Mouse (Mus musculus): ENCODE data around the gene Mab21l3. TPM values are rescaled to one million over a fixed set of nuclear protein-coding genes. Genes with fewer than 3 reads are reported as not detected.

The Mab21l3 gene
- polyA plus RNA-seq, 1 experiment from 2014 or later, result 1.00 TPM

- Histone ChIP-seq H3K27ac (replicated peaks; ENCODE audit: low read depth, low read length) (no peak overlapping the region), H3K27me3 (ENCODE audit: control insufficient read depth, insufficient read depth, low read length) (no peaks in the 10 kb centered on the region), H3K4me2 (ENCODE audit: low read depth, low read length) (peak overlapping the region; percentile 21; the same call in 1 of the 2 replicates), H3K9ac (replicated peaks; ENCODE audit: low read length) (no peak overlapping the region), H3K9me3 (replicated peaks; ENCODE audit: control insufficient read depth, low read length) (no peaks in the 10 kb centered on the region), H3K4me1 (ENCODE audit: control insufficient read depth, insufficient read depth, low read length) (no peaks in the 10 kb centered on the region; the same call in 1 of the 2 replicates), H3K36me3 (replicated peaks; ENCODE audit: control insufficient read depth, insufficient read depth, low read depth, low read length) (no peaks in the 10 kb centered on the region), H3K4me3 (ENCODE audit: low read depth, low read length) (no peak overlapping the region)
- DNase-seq (ENCODE audit: low spot score), result no peak
- no peak for ATAC-seq (replicated peaks; ENCODE audit: insufficient number of reproducible peaks, low FRiP score, low TSS enrichment, low read depth)
- WGBS, result 71% methylated on average over 5 of the region's 5 CpGs
These were observed 12.2 kb downstream of the Mab21l3 start for GRCm38 (mm10) chr3:101836532-101836931.

GRCm38 (mm10) chr3:101836045-101836444 is 12.7 kb downstream of the Mab21l3 start:
- WGBS, result 0% methylated on average over 8 of the region's 8 CpGs
- H3K27ac ChIP-seq (replicated peaks; ENCODE audit: low read depth, low read length), result no peak overlapping the region
- no peaks in the 10 kb centered on the region for H3K27me3 ChIP-seq (ENCODE audit: control insufficient read depth, insufficient read depth, low read length)
- H3K4me1 ChIP-seq (ENCODE audit: control insufficient read depth, insufficient read depth, low read length), result no peaks in the 10 kb centered on the region; the same call in 1 of the 2 replicates
- 0 out of 2 replicates have a peak overlapping the region, but pooled peaks have one; percentile 7 for H3K9ac ChIP-seq (replicated peaks; ENCODE audit: low read length)
- H3K36me3 ChIP-seq (replicated peaks; ENCODE audit: control insufficient read depth, insufficient read depth, low read depth, low read length), result no peaks in the 10 kb centered on the region
- peak overlapping the region; percentile 21 for H3K4me2 ChIP-seq (ENCODE audit: low read depth, low read length)
- no peak overlapping the region for H3K4me3 ChIP-seq (ENCODE audit: low read depth, low read length)
- peak; percentile 91 for ATAC-seq (replicated peaks; ENCODE audit: insufficient number of reproducible peaks, low FRiP score, low TSS enrichment, low read depth)
- peak; percentile 90 for DNase-seq (ENCODE audit: low spot score)
- no peaks in the 10 kb centered on the region for H3K9me3 ChIP-seq (replicated peaks; ENCODE audit: control insufficient read depth, low read length)

GRCm38 (mm10) chr3:101831189-101831858 is 17.4 kb downstream of the Mab21l3 start:
- no peak overlapping the region; the same call in 1 of the 2 replicates for H3K9ac ChIP-seq (replicated peaks; ENCODE audit: low read length)
- H3K4me2 ChIP-seq (ENCODE audit: low read depth, low read length), result no peak overlapping the region
- H3K4me3 ChIP-seq (ENCODE audit: low read depth, low read length), result no peak overlapping the region
- H3K36me3 ChIP-seq (replicated peaks; ENCODE audit: control insufficient read depth, insufficient read depth, low read depth, low read length), result no peaks in the 10 kb centered on the region
- no peaks in the 10 kb centered on the region for H3K27me3 ChIP-seq (ENCODE audit: control insufficient read depth, insufficient read depth, low read length)
- WGBS, result 26% methylated on average over 10 of the region's 10 CpGs
- ATAC-seq (replicated peaks; ENCODE audit: insufficient number of reproducible peaks, low FRiP score, low TSS enrichment, low read depth) (no peak), DNase-seq (ENCODE audit: low spot score) (peak; percentile 52)
- H3K9me3 ChIP-seq (replicated peaks; ENCODE audit: control insufficient read depth, low read length), result no peaks in the 10 kb centered on the region
- no peaks in the 10 kb centered on the region; the same call in 1 of the 2 replicates for H3K4me1 ChIP-seq (ENCODE audit: control insufficient read depth, insufficient read depth, low read length)
- no peak overlapping the region for H3K27ac ChIP-seq (replicated peaks; ENCODE audit: low read depth, low read length)

DNA sequence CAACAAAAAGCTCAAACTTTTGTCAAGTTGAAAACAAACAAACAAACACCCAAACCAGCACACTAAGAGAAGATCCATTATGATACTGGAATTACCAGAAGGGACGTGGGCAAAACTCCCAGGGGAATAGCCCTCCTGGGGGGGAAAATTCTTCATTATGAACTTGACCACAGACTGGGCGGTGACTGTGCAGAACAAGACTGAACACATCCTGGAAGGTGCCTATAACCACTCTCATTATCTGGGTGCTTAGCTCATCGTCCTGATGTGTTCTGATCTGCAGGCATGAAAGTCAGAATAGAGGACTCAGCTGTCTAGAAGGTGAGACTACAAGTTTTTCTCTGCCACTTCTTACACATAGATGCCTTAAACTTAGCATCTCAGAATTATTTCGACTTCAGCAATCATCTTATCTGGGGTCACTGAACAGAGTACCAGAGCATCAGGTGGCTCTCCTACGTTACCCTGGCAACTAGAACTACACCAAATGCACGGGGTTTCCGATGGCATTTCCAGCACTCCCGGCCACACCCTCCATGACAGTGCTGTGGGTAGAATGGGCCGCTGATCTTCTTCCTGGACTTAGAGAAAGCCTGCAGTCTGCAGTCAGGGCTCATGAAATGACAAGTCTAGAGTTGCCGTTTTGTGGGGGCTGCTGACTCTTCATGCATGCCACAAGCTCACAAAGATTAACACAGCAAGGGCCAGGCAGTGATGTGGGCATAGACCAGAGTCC is 18.7 kb downstream of the Mab21l3 start:
- Histone ChIP-seq H3K27ac (replicated peaks; ENCODE audit: low read depth, low read length) (no peak overlapping the region), H3K36me3 (replicated peaks; ENCODE audit: control insufficient read depth, insufficient read depth, low read depth, low read length) (no peaks in the 10 kb centered on the region), H3K9ac (replicated peaks; ENCODE audit: low read length) (no peak overlapping the region), H3K4me3 (ENCODE audit: low read depth, low read length) (no peak overlapping the region), H3K4me1 (ENCODE audit: control insufficient read depth, insufficient read depth, low read length) (no peaks in the 10 kb centered on the region; the same call in 1 of the 2 replicates), H3K9me3 (replicated peaks; ENCODE audit: control insufficient read depth, low read length) (no peaks in the 10 kb centered on the region), H3K4me2 (ENCODE audit: low read depth, low read length) (no peak overlapping the region), H3K27me3 (ENCODE audit: control insufficient read depth, insufficient read depth, low read length) (no peaks in the 10 kb centered on the region)
- ATAC-seq (replicated peaks; ENCODE audit: insufficient number of reproducible peaks, low FRiP score, low TSS enrichment, low read depth) (no peak), DNase-seq (ENCODE audit: low spot score) (no peak)
- WGBS, result 82% methylated on average over 10 of the region's 10 CpGs

- Histone ChIP-seq H3K36me3 (replicated peaks; ENCODE audit: control insufficient read depth, insufficient read depth, low read depth, low read length) (no peaks in the 10 kb centered on the region), H3K9ac (replicated peaks; ENCODE audit: low read length) (no peak overlapping the region), H3K4me2 (ENCODE audit: low read depth, low read length) (no peak overlapping the region), H3K27ac (replicated peaks; ENCODE audit: low read depth, low read length) (no peak overlapping the region), H3K4me3 (ENCODE audit: low read depth, low read length) (no peak overlapping the region), H3K4me1 (ENCODE audit: control insufficient read depth, insufficient read depth, low read length) (no peaks in the 10 kb centered on the region; the same call in 1 of the 2 replicates), H3K27me3 (ENCODE audit: control insufficient read depth, insufficient read depth, low read length) (no peaks in the 10 kb centered on the region), H3K9me3 (replicated peaks; ENCODE audit: control insufficient read depth, low read length) (no peaks in the 10 kb centered on the region)
- DNase-seq (ENCODE audit: low spot score), result no peak
- no peak for ATAC-seq (replicated peaks; ENCODE audit: insufficient number of reproducible peaks, low FRiP score, low TSS enrichment, low read depth)
- 39% methylated on average over 3 of the region's 3 CpGs for WGBS
These were observed 20.2 kb downstream of the Mab21l3 start for GRCm38 (mm10) chr3:101828595-101828994.

DNA sequence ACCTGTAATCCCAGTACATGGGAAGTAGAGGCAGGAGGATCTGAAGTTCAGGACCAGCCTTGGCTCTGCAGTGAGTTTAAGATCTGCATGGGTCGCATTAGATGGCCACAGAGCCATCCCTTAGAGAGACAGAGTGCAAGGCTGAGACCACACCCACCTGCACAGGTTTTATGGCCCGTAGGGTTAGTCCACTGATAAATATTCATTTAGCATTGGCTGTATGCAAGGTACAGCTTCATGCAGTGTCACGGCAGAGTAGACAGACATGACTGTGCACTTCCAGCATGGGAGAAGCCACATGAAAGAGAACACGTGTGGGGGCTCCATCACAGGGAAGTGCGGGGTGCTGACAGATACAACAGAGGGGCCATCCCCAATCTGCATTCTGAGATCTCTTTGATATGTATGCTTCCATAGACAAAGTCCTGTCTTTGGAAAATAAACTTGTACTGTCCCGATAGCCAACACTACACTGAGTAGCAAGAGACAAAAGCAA is 21.5 kb downstream of the Mab21l3 start:
- Histone ChIP-seq H3K4me1 (ENCODE audit: control insufficient read depth, insufficient read depth, low read length) (no peaks in the 10 kb centered on the region; the same call in 1 of the 2 replicates), H3K36me3 (replicated peaks; ENCODE audit: control insufficient read depth, insufficient read depth, low read depth, low read length) (no peaks in the 10 kb centered on the region), H3K9me3 (replicated peaks; ENCODE audit: control insufficient read depth, low read length) (no peaks in the 10 kb centered on the region), H3K9ac (replicated peaks; ENCODE audit: low read length) (no peak overlapping the region), H3K4me3 (ENCODE audit: low read depth, low read length) (no peak overlapping the region), H3K27me3 (ENCODE audit: control insufficient read depth, insufficient read depth, low read length) (no peaks in the 10 kb centered on the region), H3K27ac (replicated peaks; ENCODE audit: low read depth, low read length) (no peak overlapping the region), H3K4me2 (ENCODE audit: low read depth, low read length) (no peak overlapping the region)
- no peak for ATAC-seq (replicated peaks; ENCODE audit: insufficient number of reproducible peaks, low FRiP score, low TSS enrichment, low read depth)
- DNase-seq (ENCODE audit: low spot score), result no peak
- 83% methylated on average over 6 of the region's 6 CpGs for WGBS

DNA sequence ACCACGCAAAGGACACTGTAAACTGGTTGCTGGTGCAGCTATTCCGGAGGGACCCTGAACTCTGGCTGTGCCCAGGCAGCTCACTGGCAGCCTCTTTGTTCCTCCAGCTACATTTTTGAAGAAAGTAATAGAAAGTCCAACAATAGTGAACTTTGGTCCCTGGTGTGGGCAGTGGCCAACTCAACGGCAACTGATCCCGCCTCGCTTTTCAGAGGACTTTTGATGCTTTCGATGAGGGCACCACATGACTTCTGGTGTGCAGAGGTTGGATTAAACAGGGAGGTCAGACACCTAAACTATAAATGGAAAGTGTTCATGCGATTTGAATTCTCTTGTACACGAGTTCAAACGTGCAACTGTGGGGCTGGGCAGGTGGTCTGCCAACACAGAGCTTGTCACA is 24.4 kb downstream of the Mab21l3 start:
- H3K9ac ChIP-seq (replicated peaks; ENCODE audit: low read length), result no peak overlapping the region
- ATAC-seq (replicated peaks; ENCODE audit: insufficient number of reproducible peaks, low FRiP score, low TSS enrichment, low read depth) (no peak), DNase-seq (ENCODE audit: low spot score) (no peak)
- no peak overlapping the region for H3K4me2 ChIP-seq (ENCODE audit: low read depth, low read length)
- no peaks in the 10 kb centered on the region for H3K4me1 ChIP-seq (ENCODE audit: control insufficient read depth, insufficient read depth, low read length)
- 87% methylated on average over 9 of the region's 9 CpGs for WGBS
- H3K27me3 ChIP-seq (ENCODE audit: control insufficient read depth, insufficient read depth, low read length), result no peaks in the 10 kb centered on the region
- no peaks in the 10 kb centered on the region for H3K9me3 ChIP-seq (replicated peaks; ENCODE audit: control insufficient read depth, low read length)
- H3K4me3 ChIP-seq (ENCODE audit: low read depth, low read length), result no peak overlapping the region
- no peaks in the 10 kb centered on the region for H3K36me3 ChIP-seq (replicated peaks; ENCODE audit: control insufficient read depth, insufficient read depth, low read depth, low read length)
- no peak overlapping the region for H3K27ac ChIP-seq (replicated peaks; ENCODE audit: low read depth, low read length)

DNA sequence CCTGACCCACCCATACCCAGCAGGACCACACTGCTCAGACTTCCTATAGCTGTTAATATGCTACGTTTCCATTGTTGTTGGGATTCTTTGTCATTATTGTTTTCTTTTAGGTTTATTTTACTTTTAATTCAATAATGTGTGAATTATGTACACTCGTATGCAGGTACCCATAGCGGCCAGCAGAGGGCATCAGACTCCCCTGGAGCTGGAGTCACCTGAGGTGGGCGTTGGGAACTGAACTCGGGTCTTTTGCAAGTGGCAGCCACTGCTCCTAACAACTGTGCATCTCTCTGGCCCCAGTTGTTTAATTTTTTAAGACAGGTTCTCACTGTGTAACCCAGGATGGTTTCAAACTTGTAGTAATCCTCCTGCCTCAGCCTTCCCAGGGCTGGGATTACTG is 26.7 kb downstream of the Mab21l3 start:
- no peak for DNase-seq (ENCODE audit: low spot score)
- no peaks in the 10 kb centered on the region for H3K9me3 ChIP-seq (replicated peaks; ENCODE audit: control insufficient read depth, low read length)
- H3K27me3 ChIP-seq (ENCODE audit: control insufficient read depth, insufficient read depth, low read length), result no peaks in the 10 kb centered on the region
- ATAC-seq (replicated peaks; ENCODE audit: insufficient number of reproducible peaks, low FRiP score, low TSS enrichment, low read depth), result no peak
- H3K27ac ChIP-seq (replicated peaks; ENCODE audit: low read depth, low read length), result no peak overlapping the region
- H3K4me2 ChIP-seq (ENCODE audit: low read depth, low read length), result no peak overlapping the region
- WGBS, result 74% methylated on average over 5 of the region's 5 CpGs
- H3K36me3 ChIP-seq (replicated peaks; ENCODE audit: control insufficient read depth, insufficient read depth, low read depth, low read length), result no peaks in the 10 kb centered on the region
- H3K4me3 ChIP-seq (ENCODE audit: low read depth, low read length), result no peak overlapping the region
- no peaks in the 10 kb centered on the region for H3K4me1 ChIP-seq (ENCODE audit: control insufficient read depth, insufficient read depth, low read length)
- H3K9ac ChIP-seq (replicated peaks; ENCODE audit: low read length), result no peak overlapping the region

Data from embryonic facial prominence, embryonic 11.5 days (tissue).